Mouse (Mus musculus) heart, embryonic 15.5 days (tissue): ENCODE measurements at regions not wholly inside any gene's neighbourhood (a gene's known extent, or its start where the extent isn't known, plus 50 kb on each side); places are given as distances from the start of the nearest gene placed in this dataset.

Experiments used
- ATAC-seq: fragments of 200-750 bp; cut with Nextera tagmentation; replicated peaks from 2 replicates; pipeline ENCODE4 v1.8.0; 2017; ENCODE audit warnings: low read depth, moderate TSS enrichment; ENCODE audit not compliant: insufficient number of reproducible peaks, insufficient read depth, low FRiP score
- H3K27ac ChIP-seq: fragments of 300-500 bp; sonication (generic); 2 replicates; pipeline ENCODE4 v1.5.1; 2015; ENCODE audit warnings: mild to moderate bottlenecking, inconsistent platforms
- H3K27me3 ChIP-seq: fragments of 300-500 bp; sonication (generic); 2 replicates; pipeline ENCODE4 v1.6.1; 2015; ENCODE audit warnings: inconsistent platforms
- H3K36me3 ChIP-seq: fragments of 300-500 bp; sonication (generic); 2 replicates; pipeline ENCODE4 v1.6.1; 2015; ENCODE audit warnings: mild to moderate bottlenecking, inconsistent platforms
- H3K4me1 ChIP-seq: fragments of 300-500 bp; sonication (generic); replicated peaks from 2 replicates; pipeline ENCODE4 v1.6.1; 2015; ENCODE audit warnings: inconsistent platforms
- H3K4me2 ChIP-seq: fragments of 300-500 bp; sonication (generic); 2 replicates; pipeline ENCODE4 v1.6.1; 2015; ENCODE audit warnings: inconsistent platforms, mild to moderate bottlenecking, moderate library complexity
- H3K4me3 ChIP-seq: fragments of 300-500 bp; sonication (generic); 2 replicates; pipeline ENCODE4 v1.5.1; 2015; ENCODE audit warnings: mild to moderate bottlenecking, inconsistent platforms
- H3K9ac ChIP-seq: fragments of 300-500 bp; sonication (generic); 2 replicates; pipeline ENCODE4 v1.6.1; 2015; ENCODE audit warnings: mild to moderate bottlenecking, inconsistent platforms
- H3K9me3 ChIP-seq: fragments of 300-500 bp; sonication (generic); replicated peaks from 2 replicates; pipeline ENCODE4 v1.6.1; 2016; ENCODE audit warnings: inconsistent platforms
- WGBS: fragments of 180-500 bp; shearing (Covaris S2); methylation state at CpG from one replicate; pipeline ENCODE4 v1.1.7; 2015; ENCODE audit warnings: mixed read lengths; 5-methylcytosine and 5-hydroxymethylcytosine counted together

DNA sequence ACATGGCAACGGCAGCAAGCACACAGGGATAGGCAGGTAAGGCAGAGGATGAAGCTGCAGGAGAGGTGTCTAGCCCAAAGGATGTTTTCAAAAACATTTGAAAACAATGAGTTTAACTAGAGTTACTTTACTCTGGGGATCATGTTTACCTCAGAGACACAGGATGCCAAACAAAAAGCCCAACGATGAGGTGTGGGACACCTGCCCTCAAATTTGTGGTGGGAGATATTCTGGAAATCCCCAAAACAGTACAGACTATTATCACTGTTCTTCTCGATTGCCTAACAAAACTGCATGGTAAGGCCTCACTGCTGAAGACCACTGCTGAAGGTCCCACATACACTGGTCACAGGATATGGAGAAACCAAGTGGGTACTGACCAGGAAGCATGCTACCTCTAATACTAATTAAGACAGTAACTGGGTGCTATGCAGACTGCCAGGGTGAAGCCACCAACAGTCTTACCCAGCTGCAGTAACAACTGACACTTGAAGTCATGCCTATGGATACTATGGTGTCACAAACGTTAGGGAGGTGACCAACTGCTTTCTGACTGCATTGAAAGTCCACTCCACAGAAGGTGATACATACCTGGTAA, 197.1 kb upstream of the Mkln1 start:
- H3K27ac ChIP-seq = no peak overlapping the region
- H3K4me2 ChIP-seq = no peak overlapping the region
- H3K9me3 ChIP-seq = no peaks in the 10 kb centered on the region
- 78% methylated on average over 4 of the region's 4 CpGs for WGBS
- no peak overlapping the region for H3K4me3 ChIP-seq
- no peaks in the 10 kb centered on the region for H3K36me3 ChIP-seq
- no peaks in the 10 kb centered on the region; the same call in 1 of the 2 replicates for H3K4me1 ChIP-seq
- H3K27me3 ChIP-seq = no peaks in the 10 kb centered on the region
- ATAC-seq = no peak
- H3K9ac ChIP-seq = no peak overlapping the region

DNA sequence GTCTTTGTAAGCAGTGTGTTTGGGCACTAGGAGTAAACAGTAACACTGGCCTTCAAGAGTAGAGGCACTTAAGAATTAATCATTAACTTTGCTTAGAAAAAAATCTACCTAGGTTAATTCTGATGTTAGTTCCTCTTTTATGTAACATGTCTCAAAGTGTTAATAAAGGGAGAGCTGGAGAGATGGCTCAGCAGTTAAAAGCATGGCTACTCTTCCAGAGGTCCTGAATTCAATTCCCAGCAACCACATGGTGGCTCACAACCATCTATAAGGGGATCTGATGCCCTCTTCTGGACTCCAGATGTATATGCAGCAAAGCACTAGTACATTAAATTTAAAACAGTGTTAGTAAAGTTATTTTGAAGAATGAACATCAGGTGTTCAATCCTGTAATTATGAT, 195.9 kb upstream of the Mkln1 start:
- Histone ChIP-seq H3K9ac (no peak overlapping the region), H3K36me3 (no peaks in the 10 kb centered on the region), H3K4me2 (no peak overlapping the region), H3K9me3 (no peaks in the 10 kb centered on the region), H3K4me1 (no peaks in the 10 kb centered on the region; the same call in 1 of the 2 replicates), H3K27me3 (no peaks in the 10 kb centered on the region), H3K27ac (no peak overlapping the region), H3K4me3 (no peak overlapping the region)
- ATAC-seq = no peak

DNA sequence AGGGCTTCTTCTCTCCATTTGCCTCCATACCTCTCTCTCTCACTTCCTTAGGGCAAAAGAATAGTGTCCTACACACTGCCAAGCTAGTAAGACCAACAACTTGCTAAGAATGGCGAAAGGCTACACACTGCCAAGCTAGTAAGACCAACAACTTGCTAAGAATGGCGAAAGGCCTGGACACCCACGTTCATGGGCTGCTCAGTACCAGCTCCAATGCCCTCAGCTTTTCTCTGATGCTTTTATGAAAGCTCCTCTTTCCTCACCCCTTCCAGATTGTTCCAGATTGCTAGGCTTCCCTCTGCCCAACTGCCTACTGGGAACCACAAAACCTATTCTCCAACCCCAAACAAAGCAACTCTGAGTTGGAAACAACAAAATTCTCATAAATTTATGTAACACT, 194.1 kb upstream of the Mkln1 start:
- ATAC-seq = no peak
- H3K36me3 ChIP-seq = no peaks in the 10 kb centered on the region
- no peaks in the 10 kb centered on the region for H3K27me3 ChIP-seq
- no peak overlapping the region for H3K27ac ChIP-seq
- no peak overlapping the region for H3K9ac ChIP-seq
- no peak overlapping the region for H3K4me2 ChIP-seq
- no peak overlapping the region for H3K4me3 ChIP-seq
- H3K9me3 ChIP-seq = no peaks in the 10 kb centered on the region
- WGBS = 96% methylated on average over 3 of the region's 3 CpGs
- H3K4me1 ChIP-seq = no peaks in the 10 kb centered on the region

DNA sequence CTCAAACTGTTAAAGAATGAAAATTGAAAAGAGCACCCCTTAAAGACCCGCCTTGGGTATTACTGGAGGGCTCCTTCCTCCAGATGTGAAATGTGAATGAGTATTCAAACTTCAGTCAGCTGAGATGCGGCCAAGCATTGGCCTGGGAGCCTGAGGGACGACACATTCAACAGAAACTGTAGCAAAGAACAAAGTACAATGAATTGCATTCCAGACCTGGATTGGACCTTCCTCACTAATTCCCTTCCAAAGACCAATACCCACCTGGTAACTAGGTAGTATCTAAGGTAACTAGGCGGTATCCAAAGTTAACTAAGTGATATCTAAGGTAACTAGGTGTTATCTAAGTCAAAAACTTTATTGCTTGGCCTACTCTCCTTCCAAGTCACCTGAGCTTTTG, 193.7 kb upstream of the Mkln1 start:
- Histone ChIP-seq H3K9me3 (no peaks in the 10 kb centered on the region), H3K36me3 (no peaks in the 10 kb centered on the region), H3K4me3 (no peak overlapping the region), H3K9ac (no peak overlapping the region), H3K27me3 (no peaks in the 10 kb centered on the region), H3K27ac (no peak overlapping the region), H3K4me2 (no peak overlapping the region), H3K4me1 (no peaks in the 10 kb centered on the region)
- ATAC-seq = no peak
- WGBS = 82% methylated on average over 4 of the region's 4 CpGs

DNA sequence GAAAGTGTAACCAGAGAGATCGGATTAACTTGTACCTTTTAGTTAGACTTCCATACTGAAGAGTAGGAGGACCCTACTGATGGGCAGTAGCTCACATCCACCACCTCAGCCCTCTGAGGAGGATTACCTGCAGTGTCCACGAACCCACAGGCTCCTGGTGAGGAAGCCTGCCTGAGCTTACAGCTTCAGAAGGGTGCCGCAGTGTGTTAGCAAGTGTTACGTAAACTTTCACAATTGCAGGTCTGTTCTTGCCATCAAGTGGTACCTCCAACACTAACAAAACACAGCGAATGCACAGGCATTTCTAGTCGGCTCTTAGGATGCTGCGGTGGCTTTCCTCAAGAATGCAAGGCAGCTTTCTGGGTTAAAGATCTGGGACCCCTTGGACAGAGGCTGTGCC, 192.4 kb upstream of the Mkln1 start:
- 75% methylated on average over 7 of the region's 7 CpGs for WGBS
- no peak overlapping the region for H3K4me2 ChIP-seq

DNA sequence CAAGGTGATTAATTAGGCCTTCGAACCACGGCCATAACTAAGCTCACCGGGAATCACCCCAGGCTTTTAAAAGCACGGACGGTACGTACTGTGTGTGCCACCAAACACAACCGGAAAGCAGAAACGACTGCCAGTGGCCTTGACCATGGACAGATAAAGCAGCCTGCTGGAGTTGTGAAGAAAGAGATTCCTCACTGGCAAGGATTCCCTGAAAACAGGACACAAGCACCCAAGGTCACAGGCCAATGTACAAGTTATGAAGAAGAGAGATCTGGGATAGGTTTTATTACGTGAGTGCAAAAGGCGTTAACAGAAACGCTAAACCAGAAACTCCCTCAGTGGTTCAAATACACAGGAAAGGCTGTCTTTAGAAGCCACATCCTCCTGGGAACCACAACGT, 191.3 kb upstream of the Mkln1 start:
- no peak overlapping the region for H3K4me2 ChIP-seq
- H3K9ac ChIP-seq = no peak overlapping the region
- no peak overlapping the region for H3K4me3 ChIP-seq
- no peaks in the 10 kb centered on the region for H3K9me3 ChIP-seq
- ATAC-seq = no peak
- H3K36me3 ChIP-seq = no peaks in the 10 kb centered on the region
- H3K4me1 ChIP-seq = no peaks in the 10 kb centered on the region
- 79% methylated on average over 12 of the region's 12 CpGs for WGBS
- no peaks in the 10 kb centered on the region for H3K27me3 ChIP-seq
- no peak overlapping the region for H3K27ac ChIP-seq

More for the DNA sequence above, 192.4 kb upstream of the Mkln1 start:
- Histone ChIP-seq H3K9me3 (no peaks in the 10 kb centered on the region), H3K4me1 (no peaks in the 10 kb centered on the region), H3K4me3 (no peak overlapping the region), H3K36me3 (no peaks in the 10 kb centered on the region), H3K9ac (no peak overlapping the region), H3K27ac (no peak overlapping the region), H3K27me3 (no peaks in the 10 kb centered on the region)
- ATAC-seq = no peak

DNA sequence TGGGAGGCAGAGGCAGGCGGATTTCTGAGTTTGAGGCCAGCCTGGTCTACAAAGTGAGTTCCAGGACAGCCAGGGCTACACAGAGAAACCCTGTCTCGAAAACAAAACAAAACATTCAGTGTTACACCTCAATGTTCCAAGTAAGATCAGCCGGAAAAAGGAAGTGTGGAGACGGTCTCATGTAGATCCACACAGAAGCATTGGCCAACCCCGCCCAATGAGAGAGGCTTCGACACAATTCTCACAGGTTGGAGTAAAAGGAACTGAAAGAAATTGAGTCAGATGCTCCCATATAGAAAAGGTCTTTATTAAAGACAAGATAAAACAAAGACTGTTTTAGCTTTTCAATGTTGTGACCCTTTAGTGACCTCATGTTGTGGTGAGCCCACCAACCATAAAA, 190.3 kb upstream of the Mkln1 start:
- H3K4me1 ChIP-seq = no peaks in the 10 kb centered on the region
- no peaks in the 10 kb centered on the region for H3K27me3 ChIP-seq
- no peak overlapping the region for H3K27ac ChIP-seq
- H3K9ac ChIP-seq = no peak overlapping the region
- H3K4me2 ChIP-seq = no peak overlapping the region
- H3K9me3 ChIP-seq = no peaks in the 10 kb centered on the region
- no peak for ATAC-seq
- WGBS = 86% methylated on average over 6 of the region's 6 CpGs
- no peak overlapping the region for H3K4me3 ChIP-seq
- H3K36me3 ChIP-seq = no peaks in the 10 kb centered on the region

DNA sequence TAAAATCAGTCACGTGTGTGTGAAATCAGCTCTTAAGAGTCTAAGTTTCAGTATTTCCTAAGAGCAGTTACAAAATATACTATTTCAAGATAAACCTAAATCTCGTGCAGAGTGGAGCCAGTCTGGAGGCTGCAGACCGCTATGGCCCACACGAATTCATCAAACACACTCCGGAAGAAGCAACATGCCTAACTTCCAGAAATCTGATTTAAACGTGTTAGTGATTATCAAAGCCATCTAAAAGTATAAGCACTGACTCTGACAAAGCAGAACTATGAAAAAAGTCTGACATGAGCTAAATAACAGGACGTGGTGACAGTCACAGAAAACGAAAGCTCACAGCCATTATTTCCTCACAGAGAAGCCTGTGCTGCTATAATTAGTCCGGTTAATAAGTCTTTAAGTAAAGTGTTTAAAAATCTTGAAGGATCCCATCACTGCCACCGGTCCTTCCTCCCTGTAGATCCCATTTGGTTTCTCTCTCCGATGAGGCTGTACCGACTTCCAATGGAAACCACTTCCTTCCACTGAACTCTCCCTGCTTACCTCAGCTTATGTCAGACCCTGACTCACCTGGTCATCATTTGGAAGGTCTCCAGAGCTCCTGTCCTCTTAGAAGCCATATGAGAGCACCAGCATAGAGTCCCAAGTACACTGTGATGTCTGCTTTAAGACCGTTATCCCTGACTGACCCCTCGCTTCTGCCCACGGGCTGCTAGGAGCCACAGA, 189.0 kb upstream of the Mkln1 start:
- no peak overlapping the region for H3K4me3 ChIP-seq
- no peak overlapping the region for H3K9ac ChIP-seq
- H3K36me3 ChIP-seq = no peaks in the 10 kb centered on the region
- H3K27me3 ChIP-seq = no peaks in the 10 kb centered on the region
- 74% methylated on average over 15 of the region's 15 CpGs for WGBS
- no peak overlapping the region for H3K4me2 ChIP-seq
- no peaks in the 10 kb centered on the region for H3K9me3 ChIP-seq
- H3K4me1 ChIP-seq = no peaks in the 10 kb centered on the region
- no peak for ATAC-seq
- no peak overlapping the region for H3K27ac ChIP-seq

DNA sequence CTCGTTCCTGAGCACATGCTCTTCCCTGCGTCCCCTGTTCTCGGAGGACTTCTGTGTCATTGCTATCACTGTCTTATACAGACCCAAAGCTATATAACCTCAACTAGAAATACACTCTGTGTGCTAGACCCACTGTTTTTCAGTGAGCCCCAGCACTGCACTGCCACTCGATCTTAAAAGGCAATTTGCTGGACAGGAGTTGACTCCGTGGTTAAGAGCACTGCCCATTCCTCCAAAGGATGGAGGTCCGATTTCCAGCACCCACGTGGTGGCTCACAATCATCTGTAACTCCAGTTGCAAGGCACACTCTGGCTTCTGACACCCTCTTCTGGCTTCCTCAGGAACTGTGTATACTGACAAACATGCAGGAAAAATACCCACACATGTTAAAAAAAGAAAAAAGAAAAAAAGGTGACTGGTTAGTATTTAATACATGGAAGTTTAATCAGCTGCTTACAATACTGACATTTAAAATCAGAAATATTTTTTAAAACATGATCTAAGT, 188.3 kb upstream of the Mkln1 start:
- Histone ChIP-seq H3K9me3 (no peaks in the 10 kb centered on the region), H3K4me2 (no peak overlapping the region), H3K27ac (no peak overlapping the region), H3K27me3 (no peaks in the 10 kb centered on the region), H3K4me1 (no peaks in the 10 kb centered on the region), H3K9ac (no peak overlapping the region), H3K36me3 (no peaks in the 10 kb centered on the region), H3K4me3 (no peak overlapping the region)
- 72% methylated on average over 7 of the region's 7 CpGs for WGBS
- no peak for ATAC-seq

DNA sequence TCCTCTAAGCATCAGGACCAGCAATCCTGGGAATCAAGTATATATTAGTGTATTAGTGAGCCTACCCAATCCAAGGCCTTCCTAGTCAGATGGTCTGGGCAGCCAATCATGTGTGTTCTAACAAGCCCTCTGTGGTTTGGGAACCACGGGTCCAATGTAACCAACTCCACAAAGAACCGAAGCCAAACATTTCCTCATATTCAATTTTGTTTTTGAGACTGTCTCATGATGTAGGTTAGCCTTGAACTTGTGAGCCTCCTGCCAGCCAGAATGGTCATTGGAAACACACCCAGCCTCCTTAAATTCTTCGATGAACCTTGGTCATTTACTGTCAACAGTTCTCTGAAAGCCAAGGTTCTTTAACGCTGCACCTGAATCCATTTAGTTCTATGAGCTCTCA, 187.4 kb upstream of the Mkln1 start:
- no peaks in the 10 kb centered on the region for H3K27me3 ChIP-seq
- WGBS = 78% methylated on average over 4 of the region's 4 CpGs
- ATAC-seq = no peak

DNA sequence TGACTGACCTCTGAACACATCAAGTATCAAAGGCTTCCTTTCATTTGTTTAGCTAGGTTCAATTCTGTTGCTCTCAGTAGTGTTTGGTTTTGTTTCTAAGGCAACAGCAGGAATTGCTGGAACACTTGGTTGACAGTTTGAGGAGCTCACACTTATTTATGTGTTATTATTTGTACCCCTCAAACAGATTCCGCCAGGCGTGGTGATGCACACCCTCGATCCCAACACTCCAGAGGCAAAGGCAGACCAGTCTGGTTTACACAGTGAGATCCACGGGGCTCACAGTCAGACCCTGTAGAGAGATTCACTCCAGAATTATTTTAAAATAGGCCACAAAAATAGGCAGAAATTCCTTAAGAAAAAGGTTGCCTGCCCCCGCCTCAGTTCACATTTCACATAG, 186.9 kb upstream of the Mkln1 start:
- H3K36me3 ChIP-seq = no peaks in the 10 kb centered on the region
- no peaks in the 10 kb centered on the region for H3K9me3 ChIP-seq
- H3K9ac ChIP-seq = no peak overlapping the region
- WGBS = 74% methylated on average over 5 of the region's 5 CpGs
- H3K4me2 ChIP-seq = no peak overlapping the region
- H3K4me1 ChIP-seq = peaks cover 2% of the 10 kb centered on the region
- H3K27me3 ChIP-seq = no peaks in the 10 kb centered on the region
- H3K27ac ChIP-seq = no peak overlapping the region
- no peak for ATAC-seq
- H3K4me3 ChIP-seq = no peak overlapping the region

More for the DNA sequence above, 187.4 kb upstream of the Mkln1 start:
- no peak overlapping the region for H3K27ac ChIP-seq
- H3K4me3 ChIP-seq = no peak overlapping the region
- no peaks in the 10 kb centered on the region for H3K9me3 ChIP-seq
- H3K36me3 ChIP-seq = no peaks in the 10 kb centered on the region
- no peaks in the 10 kb centered on the region for H3K4me1 ChIP-seq
- no peak overlapping the region for H3K9ac ChIP-seq
- H3K4me2 ChIP-seq = no peak overlapping the region

DNA sequence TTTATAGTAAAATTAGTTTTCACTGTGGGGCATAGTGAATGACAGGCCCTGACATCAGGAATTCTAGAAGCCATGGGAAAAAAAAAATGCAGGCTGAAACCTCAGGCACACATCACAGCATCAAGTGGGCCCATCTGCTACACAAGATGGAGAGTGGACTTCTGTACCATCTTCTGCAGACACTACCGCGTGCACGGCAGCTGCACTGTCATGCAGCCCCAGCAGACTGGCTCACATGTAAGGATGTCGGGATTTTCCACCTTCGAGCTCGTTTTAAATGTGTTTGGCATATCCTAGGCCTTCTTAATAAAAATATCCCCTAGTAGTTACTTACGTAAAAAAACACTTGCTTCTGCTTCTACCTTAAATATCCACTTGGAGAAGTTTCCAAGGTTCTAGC, 186.5 kb upstream of the Mkln1 start:
- 0 out of 2 replicates have a peak, but pooled peaks cover 2% of the 10 kb centered on the region for H3K27me3 ChIP-seq
- no peak overlapping the region for H3K27ac ChIP-seq
- 89% methylated on average over 7 of the region's 7 CpGs for WGBS
- H3K4me3 ChIP-seq = no peak overlapping the region
- ATAC-seq = no peak
- no peak overlapping the region for H3K4me2 ChIP-seq
- no peaks in the 10 kb centered on the region for H3K36me3 ChIP-seq
- peaks cover 7% of the 10 kb centered on the region for H3K4me1 ChIP-seq
- H3K9me3 ChIP-seq = no peaks in the 10 kb centered on the region
- H3K9ac ChIP-seq = no peak overlapping the region
